Mouse (Mus musculus) CH12.LX (cell line): ENCODE data around the gene Cabp1. TPM values are rescaled to one million over a fixed set of nuclear protein-coding genes. Genes with fewer than 3 reads are reported as not detected.

Experiments
- DNase-seq: peaks from one replicate; pipeline ENCODE4 v3.0.0-alpha.2; 2013; ENCODE audit errors: extremely low read depth
- H3K27ac ChIP-seq: 2 replicates; pipeline ENCODE4 v1.5.1; 2012; ENCODE audit warnings: low read depth, mild to moderate bottlenecking, control low read depth, moderate library complexity; ENCODE audit not compliant: insufficient read depth
- H3K27me3 ChIP-seq: replicated peaks from 2 replicates; pipeline ENCODE3; 2012; ENCODE audit warnings: inconsistent platforms
- H3K36me3 ChIP-seq, 2 experiments: replicated peaks in 1 of 2; 2 replicates each; pipeline versions ENCODE3 to v1.6.1; 2012; ENCODE audit warnings: inconsistent platforms in 1 of 2, low read length in 1 of 2, mild to moderate bottlenecking in 1 of 2, mixed read lengths in 1 of 2, moderate library complexity in 1 of 2; ENCODE audit not compliant: control insufficient read depth in 1 of 2, insufficient read depth in 1 of 2
- H3K4me1 ChIP-seq, 2 experiments: 2 replicates each; pipeline ENCODE4 v1.6.1; 2012; ENCODE audit warnings: inconsistent platforms in 1 of 2, moderate library complexity in 1 of 2; ENCODE audit not compliant: insufficient read depth in 2 of 2, control insufficient read depth in 1 of 2
- H3K4me2 ChIP-seq: 2 replicates; pipeline ENCODE4 v1.6.1; 2012; ENCODE audit warnings: low read depth, mild to moderate bottlenecking, control low read depth; ENCODE audit not compliant: poor library complexity, insufficient read depth, severe bottlenecking
- H3K4me3 ChIP-seq, 3 experiments: fragments of 150-350 bp in 1 of 3; sonication (generic) in 1 of 3; replicated peaks in 1 of 3; 2 replicates each; pipeline versions ENCODE3 to v1.5.1; 2011 to 2012; ENCODE audit warnings: low read depth in 2 of 3, low read length in 2 of 3, mild to moderate bottlenecking in 2 of 3, moderate library complexity in 2 of 3, control low read depth in 1 of 3, improper control_type of control experiment in 1 of 3, inconsistent platforms in 1 of 3, mixed read lengths in 1 of 3; ENCODE audit not compliant: poor library complexity in 1 of 3
- H3K79me2 ChIP-seq: replicated peaks from 2 replicates; pipeline ENCODE4 v1.6.1; 2012; ENCODE audit warnings: mild to moderate bottlenecking, moderate library complexity; ENCODE audit not compliant: control insufficient read depth, poor library complexity, insufficient read depth, severe bottlenecking; ENCODE audit errors: extremely low read depth
- H3K9ac ChIP-seq: 2 replicates; pipeline ENCODE4 v1.6.1; 2012; ENCODE audit warnings: low read depth, mild to moderate bottlenecking, control low read depth, moderate library complexity; ENCODE audit not compliant: insufficient read depth
- H3K9me3 ChIP-seq: replicated peaks from 2 replicates; pipeline ENCODE3; 2012; ENCODE audit warnings: low read length, inconsistent platforms, mixed read lengths
- BHLHE40 ChIP-seq: IDR thresholded peaks from 2 replicates; pipeline ENCODE4 v1.6.1; 2011; ENCODE audit warnings: mild to moderate bottlenecking, low read depth, low read length, improper control_type of control experiment
- CHD1 ChIP-seq: IDR thresholded peaks from 2 replicates; pipeline ENCODE4 v1.6.1; 2012; ENCODE audit warnings: low read depth, low read length, improper control_type of control experiment, inconsistent platforms
- CHD2 ChIP-seq: IDR thresholded peaks from 2 replicates; pipeline ENCODE4 v1.6.1; 2011; ENCODE audit warnings: low read length, improper control_type of control experiment
- ELF1 ChIP-seq: IDR thresholded peaks from 2 replicates; pipeline ENCODE4 v1.6.1; 2014; ENCODE audit warnings: low read depth, mild to moderate bottlenecking, inconsistent platforms, low read length, improper control_type of control experiment
- EP300 ChIP-seq: IDR thresholded peaks from 2 replicates; pipeline ENCODE4 v1.6.1; 2011; ENCODE audit warnings: low read length, improper control_type of control experiment
- GABPA ChIP-seq: IDR thresholded peaks from 2 replicates; pipeline ENCODE4 v1.6.1; 2012; ENCODE audit warnings: low read depth, low read length, improper control_type of control experiment, inconsistent platforms; ENCODE audit not compliant: insufficient replicate concordance
- HCFC1 ChIP-seq: IDR thresholded peaks from 2 replicates; pipeline ENCODE4 v1.6.1; 2012; ENCODE audit warnings: low read depth, mild to moderate bottlenecking, inconsistent platforms, low read length, improper control_type of control experiment
- IRF4 ChIP-seq: IDR thresholded peaks from 2 replicates; pipeline ENCODE4 v1.6.1; 2014; ENCODE audit warnings: low read depth, mild to moderate bottlenecking, inconsistent platforms, low read length, improper control_type of control experiment
- KAT2A ChIP-seq: IDR thresholded peaks from 2 replicates; pipeline ENCODE4 v1.6.1; 2012; ENCODE audit warnings: low read length, improper control_type of control experiment, inconsistent platforms; ENCODE audit not compliant: insufficient replicate concordance
- MAFK ChIP-seq: IDR thresholded peaks from 2 replicates; pipeline ENCODE4 v1.6.1; 2011; ENCODE audit warnings: low read length, improper control_type of control experiment; ENCODE audit not compliant: insufficient replicate concordance
- MAX ChIP-seq: IDR thresholded peaks from 2 replicates; pipeline ENCODE4 v1.6.1; 2011; ENCODE audit warnings: low read length, improper control_type of control experiment
- MAZ ChIP-seq: IDR thresholded peaks from 2 replicates; pipeline ENCODE4 v1.6.1; 2012; ENCODE audit warnings: low read depth, mild to moderate bottlenecking, inconsistent platforms, low read length, improper control_type of control experiment, moderate library complexity
- MXI1 ChIP-seq: IDR thresholded peaks from 2 replicates; pipeline ENCODE4 v1.6.1; 2011; ENCODE audit warnings: mild to moderate bottlenecking, low read depth, low read length, improper control_type of control experiment
- MYC ChIP-seq: IDR thresholded peaks from 2 replicates; pipeline ENCODE4 v1.6.1; 2011; ENCODE audit warnings: low read depth, mild to moderate bottlenecking, improper control_type of control experiment, low read length
- NRF1 ChIP-seq: IDR thresholded peaks from 2 replicates; pipeline ENCODE4 v1.6.1; 2014; ENCODE audit warnings: low read depth, mild to moderate bottlenecking, inconsistent platforms, low read length, improper control_type of control experiment, moderate library complexity
- POLR2A ChIP-seq: IDR thresholded peaks from 2 replicates; pipeline ENCODE4 v1.6.1; 2011; ENCODE audit warnings: low read depth, mild to moderate bottlenecking, improper control_type of control experiment, low read length
- SMC3 ChIP-seq: IDR thresholded peaks from 2 replicates; pipeline ENCODE4 v1.6.1; 2011; ENCODE audit warnings: low read depth, low read length, improper control_type of control experiment
- TCF12 ChIP-seq: IDR thresholded peaks from 2 replicates; pipeline ENCODE4 v1.6.1; 2014; ENCODE audit warnings: low read depth, mild to moderate bottlenecking, inconsistent platforms, low read length, improper control_type of control experiment
- UBTF ChIP-seq: IDR thresholded peaks from 2 replicates; pipeline ENCODE4 v1.6.1; 2012; ENCODE audit warnings: low read depth, mild to moderate bottlenecking, inconsistent platforms, low read length, improper control_type of control experiment, moderate library complexity
- USF1 ChIP-seq: IDR thresholded peaks from 2 replicates; pipeline ENCODE4 v1.6.1; 2014; ENCODE audit warnings: low read depth, mild to moderate bottlenecking, inconsistent platforms, low read length, improper control_type of control experiment
- ZMIZ1 ChIP-seq: IDR thresholded peaks from 2 replicates; pipeline ENCODE4 v1.6.1; 2012; ENCODE audit warnings: low read depth, mild to moderate bottlenecking, inconsistent platforms, low read length, improper control_type of control experiment
- ZNF384 ChIP-seq: IDR thresholded peaks from 2 replicates; pipeline ENCODE4 v1.6.1; 2012; ENCODE audit warnings: low read depth, low read length, improper control_type of control experiment, inconsistent platforms
- dilution Hi-C: fragments of 300-500 bp; cut with MboI; formaldehyde crosslinking; loops from 2 replicates; pipeline ENCODE4 v1.14.3; 2020; ENCODE audit warnings: low sequenced_read_pairs; ENCODE audit not compliant: extremely low pct_unique_long_range_greater_than_20kb, extremely low pct_ligation_motif_present
- in situ Hi-C: fragments of 300-500 bp; cut with MboI; formaldehyde crosslinking; loops from 3 replicates; pipeline ENCODE4 v1.14.3; 2019; ENCODE audit warnings: low sequenced_read_pairs, low pct_ligation_motif_present, low pct_unique_long_range_greater_than_20kb, mixed read lengths
- polyA plus RNA-seq: library from polyadenylated mRNA; unstranded; fragments of >175 nt; gene quantifications from 2 replicates; pipeline ENCODE4 v1.2.1, GENCODE M21; 2012; ENCODE audit warnings: low read depth; ENCODE audit not compliant: insufficient read length
- total RNA-seq, 2 experiments: library from RNA; depleted of rRNA; stranded (reverse); fragments of 300-350 nt in 1 of 2; fragments of >200 nt in 1 of 2; gene quantifications; 2 replicates each; pipeline ENCODE4 v1.2.3; 2012 to 2014

The Cabp1 gene
- total and polyA plus RNA-seq, 3 experiments: 0.59 to 1.8 (median 1.7) TPM

DNA sequence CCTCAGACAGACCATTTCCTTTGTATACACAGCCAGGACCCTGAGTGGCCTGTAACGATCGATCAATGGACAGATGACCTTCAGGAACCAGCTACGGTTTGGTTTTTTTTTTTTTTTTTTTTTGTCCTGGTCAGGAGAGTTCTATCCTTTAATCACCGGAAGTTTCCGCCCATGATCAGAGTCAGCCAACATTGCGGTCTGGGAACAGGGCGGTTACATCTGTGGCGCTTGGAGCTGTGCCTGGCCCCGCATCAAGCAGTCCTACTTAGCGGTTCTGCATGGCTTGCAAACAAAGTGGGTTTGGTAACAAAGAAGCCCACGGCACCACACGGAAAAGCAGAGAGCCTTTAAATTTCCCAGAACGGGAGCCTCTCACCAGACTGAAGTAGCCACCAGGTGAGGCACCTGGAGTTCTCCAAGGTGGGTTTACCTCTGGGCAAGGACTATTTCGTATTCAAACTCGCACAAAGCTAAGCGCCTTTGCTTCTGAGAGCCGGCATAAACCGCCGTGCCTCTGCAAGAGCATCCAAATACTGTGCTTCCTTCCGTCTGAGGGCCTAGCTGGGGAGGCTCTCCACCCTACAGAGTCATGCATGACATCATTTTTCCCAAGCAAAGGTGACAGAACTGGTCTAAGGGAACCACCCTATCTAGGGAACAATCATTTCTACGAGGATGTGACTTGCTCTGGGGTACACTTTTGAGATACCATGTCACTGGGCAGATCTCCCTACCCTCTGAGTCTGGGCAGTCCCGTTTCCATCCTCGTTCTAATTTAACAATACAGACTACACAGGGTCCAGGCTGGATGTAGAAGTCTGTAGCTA, 9.8 kb upstream of the Cabp1 start:
- Histone ChIP-seq H3K4me1 (peaks cover 2 to 3% of the 10 kb centered on the region in 2 experiments; a peak in 1 of 4 replicates), H3K4me2 (peak overlapping the region; percentile 79), H3K27ac (no peak overlapping the region), H3K36me3 (no peaks in the 10 kb centered on the region), H3K79me2 (no peaks in the 10 kb centered on the region), H3K9ac (0 out of 2 replicates have a peak overlapping the region, but pooled peaks have one; percentile 13), H3K4me3 (no peak overlapping the region), H3K9me3 (no peaks in the 10 kb centered on the region), H3K27me3 (peaks cover 3% of the 10 kb centered on the region)
- TF ChIP-seq POLR2A (no peak), EP300 (no peak), SMC3 (no peak), MAZ (no peak), MYC (no peak), ZNF384 (no peak), MAFK (no peak), CHD1 (no peak), HCFC1 (no peak), KAT2A (no peak), BHLHE40 (no peak), MAX (no peak), GABPA (no peak), ZMIZ1 (no peak), UBTF (no peak), USF1 (no peak)
- dilution Hi-C loops: no loop called here
- no peak for DNase-seq
- in situ Hi-C loops: no loop called here

DNA sequence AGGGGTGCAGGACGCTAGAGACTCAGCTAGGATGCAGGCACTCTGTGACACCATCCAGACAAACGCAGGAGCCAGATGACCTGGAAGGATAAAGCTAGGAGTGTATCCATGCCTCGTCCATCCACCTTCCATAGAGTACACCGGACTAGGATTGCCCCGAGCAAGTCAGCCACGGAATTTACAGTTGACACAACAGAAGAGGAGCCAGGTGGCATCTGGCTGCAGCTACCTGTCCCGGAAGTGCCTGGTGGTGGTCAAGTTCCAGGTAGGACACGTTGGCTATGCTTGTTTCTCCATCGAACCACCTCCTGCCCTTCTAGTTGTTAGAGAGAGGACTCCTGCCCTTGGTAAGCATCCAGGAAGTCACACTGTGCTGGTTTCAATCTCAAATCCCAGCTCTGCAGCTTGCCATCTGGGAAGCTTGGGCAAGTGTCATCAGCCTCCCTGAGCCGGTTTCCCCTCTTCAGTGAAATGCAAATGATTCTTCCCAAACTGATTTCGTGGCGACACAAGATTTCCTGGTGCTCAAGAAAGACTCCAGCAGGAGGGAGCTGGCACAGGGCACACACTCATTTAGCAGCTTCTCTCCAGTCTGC, 543 bp upstream of the Cabp1 start:
- Histone ChIP-seq H3K9me3 (no peaks in the 10 kb centered on the region), H3K9ac (peak overlapping the region; percentile 10; the same call in 1 of the 2 replicates), H3K36me3 (no peaks in the 10 kb centered on the region), H3K4me2 (peak overlapping the region; percentile 94), H3K4me3 (peak overlapping the region; percentile 6 to 58 (median 44)), H3K4me1 (peaks cover 0 to 13% of the 10 kb centered on the region in 2 experiments; a peak in 2 of 4 replicates), H3K27me3 (peaks cover 63% of the 10 kb centered on the region), H3K27ac (no peak overlapping the region), H3K79me2 (no peaks in the 10 kb centered on the region)
- in situ Hi-C loops (no loop called here), dilution Hi-C loops (no loop called here)
- peak; percentile 35; the same call in 1 of the 2 replicates for TF ChIP-seq ELF1
- TF ChIP-seq IRF4: no peak
- 0 out of 2 replicates have a peak, but pooled peaks have one; percentile 8 for TF ChIP-seq HCFC1
- TF ChIP-seq CHD2: no peak
- TF ChIP-seq MXI1: 0 out of 2 replicates have a peak, but pooled peaks have one; percentile 7
- no peak for TF ChIP-seq NRF1
- TF ChIP-seq TCF12: 0 out of 2 replicates have a peak, but pooled peaks have one; percentile 7
- DNase-seq: no peak
